Mouse (Mus musculus) MEL (cell line): ENCODE measurements at regions not wholly inside any gene's neighbourhood (a gene's known extent, or its start where the extent isn't known, plus 50 kb on each side); places are given as distances from the start of the nearest gene placed in this dataset.

Experiments
- BHLHE40 ChIP-seq: IDR thresholded peaks from 2 replicates; pipeline ENCODE4 v1.6.1; 2012; ENCODE audit warnings: low read depth, mild to moderate bottlenecking, inconsistent platforms, low read length, improper control_type of control experiment, borderline replicate concordance
- CTCF ChIP-seq, 3 experiments: IDR thresholded peaks in 2 of 3; conservative IDR thresholded peaks in 1 of 3; 2 replicates each; pipeline ENCODE4 v1.5.1; 2011 to 2012; ENCODE audit warnings: low read length in 3 of 3, low read depth in 2 of 3, mild to moderate bottlenecking in 2 of 3, improper control_type of control experiment in 1 of 3, inconsistent platforms in 1 of 3, mixed read lengths in 1 of 3, moderate library complexity in 1 of 3; ENCODE audit not compliant: control insufficient read depth in 1 of 3, insufficient read depth in 1 of 3, poor library complexity in 1 of 3, severe bottlenecking in 1 of 3
- ELF1 ChIP-seq: IDR thresholded peaks from 2 replicates; pipeline ENCODE4 v1.6.1; 2014; ENCODE audit warnings: low read depth, mild to moderate bottlenecking, inconsistent platforms, low read length, improper control_type of control experiment, moderate library complexity
- EP300 ChIP-seq, 2 experiments: IDR thresholded peaks; 2 replicates each; pipeline ENCODE4 v1.6.1; 2011; ENCODE audit warnings: improper control_type of control experiment in 2 of 2, low read length in 2 of 2, low read depth in 1 of 2, mild to moderate bottlenecking in 1 of 2
- GATA1 ChIP-seq: IDR thresholded peaks from 2 replicates; pipeline ENCODE4 v1.6.1; 2011; ENCODE audit warnings: low read depth, low read length, improper control_type of control experiment
- MAX ChIP-seq: IDR thresholded peaks from 2 replicates; pipeline ENCODE4 v1.6.1; 2011; ENCODE audit warnings: low read length, improper control_type of control experiment
- MYB ChIP-seq: IDR thresholded peaks from 2 replicates; pipeline ENCODE4 v1.6.1; 2011; ENCODE audit warnings: mild to moderate bottlenecking, low read depth, low read length, improper control_type of control experiment
- POLR2A ChIP-seq, 2 experiments: IDR thresholded peaks; 2 replicates each; pipeline ENCODE4 v1.6.1; 2011 to 2012; ENCODE audit warnings: low read length in 2 of 2, mild to moderate bottlenecking in 2 of 2, control low read depth in 1 of 2, improper control_type of control experiment in 1 of 2, low read depth in 1 of 2, moderate library complexity in 1 of 2; ENCODE audit not compliant: control insufficient read depth in 1 of 2, insufficient read depth in 1 of 2, poor library complexity in 1 of 2
- POLR2AphosphoS2 ChIP-seq: IDR thresholded peaks from 2 replicates; pipeline ENCODE4 v1.6.1; 2011; ENCODE audit warnings: low read length, improper control_type of control experiment
- POLR2AphosphoS5 ChIP-seq: IDR thresholded peaks from 2 replicates; pipeline ENCODE4 v1.6.1; 2012; ENCODE audit warnings: low read depth, borderline replicate concordance, mild to moderate bottlenecking, inconsistent platforms, low read length, moderate library complexity, mixed read lengths
- RAD21 ChIP-seq: IDR thresholded peaks from 2 replicates; pipeline ENCODE4 v1.6.1; 2011; ENCODE audit warnings: mild to moderate bottlenecking, low read depth, low read length, improper control_type of control experiment
- ZC3H11A ChIP-seq: IDR thresholded peaks from 2 replicates; pipeline ENCODE4 v1.6.1; 2012; ENCODE audit warnings: low read depth, mild to moderate bottlenecking, inconsistent platforms, low read length, improper control_type of control experiment
- ZMIZ1 ChIP-seq: IDR thresholded peaks from 2 replicates; pipeline ENCODE4 v1.6.1; 2012; ENCODE audit warnings: low read depth, mild to moderate bottlenecking, inconsistent platforms, low read length, improper control_type of control experiment, moderate library complexity
- ZNF384 ChIP-seq: IDR thresholded peaks from 2 replicates; pipeline ENCODE4 v1.6.1; 2012; ENCODE audit warnings: low read depth, mild to moderate bottlenecking, inconsistent platforms, low read length, improper control_type of control experiment

DNA sequence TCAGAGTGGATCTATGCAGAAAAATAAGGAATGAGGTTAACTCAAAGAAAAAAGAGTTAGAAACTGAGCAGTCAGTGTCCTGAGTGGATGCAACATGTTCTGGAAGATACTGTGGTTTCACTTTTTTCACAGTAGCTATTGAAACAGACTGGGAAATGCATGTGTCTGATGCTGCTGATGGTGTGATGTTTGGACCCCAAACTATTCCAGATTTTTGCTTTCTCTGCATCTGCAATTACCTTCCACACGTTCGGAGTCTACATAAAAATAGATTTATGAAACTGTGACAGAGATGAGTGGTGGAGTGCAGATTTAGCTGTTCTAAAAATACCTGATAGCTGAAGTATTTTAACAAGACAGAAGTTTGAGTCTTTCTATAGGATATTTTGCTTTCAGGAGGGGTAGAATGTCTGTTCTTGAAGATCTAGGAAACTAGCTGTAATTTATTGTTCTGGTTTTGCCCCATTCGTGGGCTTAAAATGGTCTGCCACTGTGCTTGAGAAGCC, 545.3 kb downstream of the Stim2 start:
- TF ChIP-seq CTCF (IDR thresholded peaks at IDR 0.05 in 2 of 3, conservative IDR thresholded peaks at IDR 0.05 in 1 of 3; ENCODE audit: control insufficient read depth in 1 of 3, insufficient read depth in 1 of 3, low read depth in 2 of 3, low read length in 3 of 3, poor library complexity in 1 of 3, severe bottlenecking in 1 of 3) = no peak
- no peak for TF ChIP-seq ZMIZ1
- no peak for TF ChIP-seq EP300 (IDR thresholded peaks at IDR 0.05; ENCODE audit: low read depth in 1 of 2, low read length in 2 of 2)
- no peak for TF ChIP-seq ZC3H11A
- TF ChIP-seq POLR2A (IDR thresholded peaks at IDR 0.05; ENCODE audit: control insufficient read depth in 1 of 2, insufficient read depth in 1 of 2, low read depth in 1 of 2, low read length in 2 of 2, poor library complexity in 1 of 2) = no peak
- no peak for TF ChIP-seq POLR2AphosphoS2
- no peak for TF ChIP-seq MAX
- TF ChIP-seq RAD21 = no peak
- TF ChIP-seq BHLHE40 = no peak
- no peak for TF ChIP-seq POLR2AphosphoS5
- no peak for TF ChIP-seq ZNF384
- no peak for TF ChIP-seq MYB
- TF ChIP-seq ELF1 = no peak
- no peak for TF ChIP-seq GATA1
